In genomic region chr1:64929673-64930072, GRCm38 (mm10) we compare ENCODE assay signal across 15 mouse cellular contexts.
"Had no signal": no experiment of that assay in that cellular context is flagged by ENCODE, and none has a peak within 500 bp of the region (broad histone marks: within the 10 kb centered on the region; RNA-seq: fewer than 3 reads in every experiment).

No protein-coding gene starts in this region.

- H3K4me3 ChIP-seq: megakaryocyte, embryonic 14.5 days; midbrain, embryonic 13.5 days; midbrain, embryonic 15.5 days; neural tube, embryonic 13.5 days; neural tube, embryonic 15.5 days; stomach, embryonic 15.5 days had no signal

- ATAC-seq: midbrain, embryonic 13.5 days; midbrain, embryonic 15.5 days had no signal

- DNase-seq: lung, adult 18-20 months; lung, embryonic 14.5 days; lung, postnatal 10 days; lung, postnatal 4 days; right cerebral cortex, postnatal 14 days; thymus, adult 2 months; thymus, postnatal 25 days; thymus, postnatal 4 days had no signal

- H3K4me1 ChIP-seq: midbrain, embryonic 13.5 days; neural tube, embryonic 15.5 days; stomach, embryonic 15.5 days had no signal

- H3K27ac ChIP-seq: midbrain, embryonic 13.5 days; midbrain, embryonic 15.5 days; neural tube, embryonic 13.5 days; neural tube, embryonic 15.5 days; stomach, embryonic 15.5 days; stomach, postnatal 0 days had no signal

- H3K36me3 ChIP-seq: midbrain, embryonic 15.5 days; neural tube, embryonic 15.5 days; stomach, embryonic 15.5 days had no signal
